Mouse (Mus musculus): ENCODE results near the gene Fgfr2.

Gene Fgfr2

DNA sequence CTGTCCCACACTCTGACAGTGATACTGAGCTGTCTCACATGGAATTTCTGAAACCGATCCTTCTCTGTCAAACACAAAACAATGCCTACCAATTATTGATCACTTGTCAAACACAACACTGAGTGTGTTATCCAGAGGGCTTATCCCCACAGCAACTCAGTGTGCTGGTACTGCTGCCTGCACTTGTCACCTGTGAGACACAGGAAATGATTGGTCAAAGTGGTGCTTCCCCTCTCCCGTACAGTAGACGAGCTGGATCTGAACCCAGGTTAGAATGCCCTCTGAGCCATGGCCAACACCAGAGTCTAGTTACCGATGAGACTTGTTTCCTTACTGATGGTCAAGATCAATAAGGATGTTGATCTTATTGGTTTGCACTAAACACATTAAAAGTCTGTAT is 2321.3 kb downstream of the Fgfr2 start:
- no peak for DNase-seq (ENCODE audit: low spot score)

DNA sequence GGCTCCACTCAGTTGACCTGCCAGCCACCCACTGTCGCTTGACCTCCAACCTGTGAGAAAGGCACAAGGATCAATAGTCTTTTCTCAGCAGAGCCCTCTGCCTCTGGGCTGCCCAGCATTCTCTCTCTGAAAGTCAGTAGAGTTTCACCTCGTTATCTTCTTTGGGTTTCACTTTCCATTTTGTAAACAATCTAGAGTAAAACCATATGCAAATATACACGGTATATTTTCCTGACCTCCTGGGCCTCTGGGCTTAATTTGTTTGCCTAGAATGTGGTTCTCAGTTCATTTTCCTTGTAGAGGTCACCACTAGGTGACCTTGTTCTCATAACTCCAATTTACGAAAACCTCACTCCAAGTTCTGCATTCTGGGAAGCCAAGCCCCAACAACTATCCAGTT is 2322.5 kb downstream of the Fgfr2 start:
- no peak for DNase-seq (ENCODE audit: low spot score)

DNA sequence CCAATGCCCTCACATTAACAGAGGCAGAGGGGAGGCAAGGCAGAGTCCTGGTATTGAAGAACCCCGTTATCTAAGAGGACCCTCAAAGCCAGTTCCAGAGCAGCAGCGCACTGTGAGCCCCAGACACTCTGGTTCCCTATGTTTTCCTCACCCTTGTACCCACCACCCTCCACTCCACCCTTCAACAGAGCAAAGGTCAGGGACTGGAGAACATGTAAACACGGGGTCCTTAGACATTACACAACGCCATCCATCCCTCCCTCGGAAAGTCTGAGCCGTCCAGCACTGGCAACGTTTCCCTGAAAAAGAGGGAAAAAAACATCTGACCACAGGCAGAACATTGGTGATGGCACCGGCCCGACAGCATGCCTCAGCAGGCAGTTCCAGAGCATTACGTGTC is 2323.7 kb downstream of the Fgfr2 start:
- DNase-seq (ENCODE audit: low spot score), result no peak

DNA sequence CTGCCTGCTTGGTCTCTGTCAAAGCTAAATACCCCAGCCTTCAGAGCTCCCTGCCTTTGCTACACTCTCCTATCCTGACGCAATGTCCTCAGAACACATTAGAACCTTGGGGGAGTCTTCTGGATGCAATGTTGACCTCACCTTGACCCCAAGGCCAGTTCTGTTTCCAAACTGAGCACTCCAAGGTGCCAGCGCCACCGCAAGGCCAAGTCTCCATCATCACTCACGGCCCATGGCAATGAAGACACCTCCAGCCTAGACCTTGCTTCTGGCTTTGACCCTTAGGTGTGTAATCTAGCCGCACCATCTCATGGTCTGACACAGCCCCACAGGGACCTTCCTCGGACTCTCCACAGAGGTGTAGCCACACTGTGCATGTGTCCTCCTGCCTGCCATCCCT is 2325.6 kb downstream of the Fgfr2 start:
- DNase-seq (ENCODE audit: low spot score), result no peak

DNA sequence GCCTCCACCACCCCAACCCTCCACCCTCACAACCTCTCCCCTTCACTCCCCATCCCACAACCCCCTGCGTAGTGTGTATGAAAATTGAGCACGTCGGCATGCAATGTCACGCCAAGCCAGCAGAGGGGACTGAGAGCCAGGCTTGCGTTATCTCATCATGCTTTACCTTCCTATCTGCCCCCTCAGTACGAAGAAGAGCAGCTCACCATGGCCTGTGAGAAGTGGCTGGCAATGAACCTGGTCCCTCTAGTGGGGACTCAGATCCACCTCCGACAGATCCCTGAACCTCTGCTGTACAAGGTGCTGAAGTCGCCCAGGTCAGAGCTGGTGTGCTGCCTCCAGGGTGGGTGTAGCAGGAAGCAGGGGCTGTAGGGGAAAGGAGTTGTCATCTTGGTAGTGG is 2326.4 kb downstream of the Fgfr2 start:
- DNase-seq (ENCODE audit: low spot score), result no peak

DNA sequence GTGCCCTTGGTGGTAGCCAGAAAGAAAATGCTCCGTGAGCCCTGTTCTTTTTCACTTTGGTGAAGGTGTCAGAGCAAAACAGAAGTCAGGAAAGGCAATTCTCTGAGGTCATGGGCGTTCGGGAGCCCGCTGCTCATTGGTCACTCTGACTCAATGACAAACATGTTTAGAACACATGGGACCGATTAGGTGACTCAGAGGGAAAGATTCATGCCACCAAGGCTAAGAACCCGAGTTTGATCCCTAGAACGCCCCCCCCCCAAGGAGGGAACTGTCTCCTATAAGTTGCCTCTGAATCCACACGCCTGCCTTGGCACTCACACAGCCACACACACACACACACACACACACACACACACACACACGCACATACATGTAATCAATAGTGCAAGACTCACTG is 2329.5 kb downstream of the Fgfr2 start:
- DNase-seq (ENCODE audit: low spot score), result no peak

DNA sequence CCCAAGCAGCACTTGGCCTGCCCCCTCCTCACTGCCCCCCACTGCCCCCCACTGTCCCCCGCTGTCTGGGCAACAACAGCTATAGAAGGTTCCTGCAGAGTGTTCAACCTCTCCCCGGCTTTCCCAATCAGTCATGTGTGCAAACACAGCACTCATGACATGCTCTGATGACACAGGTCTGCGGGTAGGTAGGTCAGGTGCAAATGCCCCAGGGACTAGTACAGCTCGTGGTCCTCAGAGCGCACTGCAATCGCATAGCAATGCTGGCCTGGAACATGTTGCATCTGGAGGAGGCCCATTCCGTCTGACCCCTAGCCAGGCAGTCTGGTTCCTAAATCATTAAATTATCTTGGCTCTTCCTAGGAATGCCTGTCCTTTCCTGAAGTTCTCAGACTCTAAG is 2333.7 kb downstream of the Fgfr2 start:
- DNase-seq (ENCODE audit: low spot score), result no peak

DNA sequence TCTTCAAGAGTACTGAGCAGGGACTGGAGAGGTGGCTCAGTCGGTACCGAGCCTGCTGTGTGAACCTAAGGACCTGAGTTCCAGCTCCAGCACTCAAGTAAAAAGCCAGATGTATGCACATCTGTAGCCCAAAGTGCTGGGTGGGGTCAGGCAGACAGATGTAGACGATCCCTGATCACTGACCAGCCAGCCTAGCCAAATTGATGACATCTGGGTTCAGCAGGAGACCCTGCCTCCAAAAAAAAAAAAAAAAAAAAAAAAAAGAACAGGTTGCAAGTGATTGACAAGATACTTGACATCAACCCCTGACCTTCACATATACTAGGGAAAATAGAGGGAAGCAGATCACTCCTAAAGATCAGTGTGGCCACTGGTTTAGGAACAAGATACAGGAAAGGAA is 2334.2 kb downstream of the Fgfr2 start:
- no peak for DNase-seq (ENCODE audit: low spot score)

DNA sequence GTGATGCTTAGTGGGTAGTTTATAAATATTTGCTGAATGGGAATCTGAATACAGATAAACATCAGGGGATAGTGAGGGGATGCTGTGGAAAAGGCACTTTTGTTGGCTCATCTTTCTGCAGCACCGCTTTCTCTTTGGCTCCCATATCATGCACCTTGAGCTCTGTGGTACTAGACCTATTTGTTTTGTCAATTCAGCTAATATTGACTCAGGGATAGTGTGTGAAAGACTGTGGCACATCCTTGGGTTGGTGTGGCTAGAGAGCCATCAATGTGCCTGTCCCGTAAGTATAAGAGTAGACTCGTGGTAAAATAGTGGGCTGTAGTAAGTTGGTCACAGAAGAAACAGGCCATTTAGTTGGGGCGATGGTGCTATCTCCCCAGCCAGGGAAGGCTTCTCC is 2335.6 kb downstream of the Fgfr2 start:
- no peak for DNase-seq (ENCODE audit: low spot score)

DNA sequence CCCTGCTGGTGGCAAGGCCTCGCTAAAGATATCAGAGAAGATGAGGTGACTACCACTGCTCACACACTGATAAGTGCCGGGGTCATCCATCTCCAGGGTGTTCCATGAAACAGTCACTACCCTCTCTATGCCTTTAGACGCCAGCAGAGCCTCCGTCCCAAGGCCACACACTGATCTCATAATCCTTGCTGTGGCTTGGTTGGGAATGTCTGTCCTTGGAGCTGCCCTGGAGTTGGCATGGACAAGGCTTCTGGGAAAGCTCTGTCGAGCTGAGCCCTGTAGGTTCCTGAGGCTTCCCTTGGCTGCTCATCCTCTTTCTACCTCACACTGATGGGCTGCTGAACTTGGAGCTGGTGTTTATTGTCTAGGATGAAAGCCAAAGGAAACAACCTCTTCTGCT is 2336.4 kb downstream of the Fgfr2 start:
- DNase-seq (ENCODE audit: low spot score), result no peak

DNA sequence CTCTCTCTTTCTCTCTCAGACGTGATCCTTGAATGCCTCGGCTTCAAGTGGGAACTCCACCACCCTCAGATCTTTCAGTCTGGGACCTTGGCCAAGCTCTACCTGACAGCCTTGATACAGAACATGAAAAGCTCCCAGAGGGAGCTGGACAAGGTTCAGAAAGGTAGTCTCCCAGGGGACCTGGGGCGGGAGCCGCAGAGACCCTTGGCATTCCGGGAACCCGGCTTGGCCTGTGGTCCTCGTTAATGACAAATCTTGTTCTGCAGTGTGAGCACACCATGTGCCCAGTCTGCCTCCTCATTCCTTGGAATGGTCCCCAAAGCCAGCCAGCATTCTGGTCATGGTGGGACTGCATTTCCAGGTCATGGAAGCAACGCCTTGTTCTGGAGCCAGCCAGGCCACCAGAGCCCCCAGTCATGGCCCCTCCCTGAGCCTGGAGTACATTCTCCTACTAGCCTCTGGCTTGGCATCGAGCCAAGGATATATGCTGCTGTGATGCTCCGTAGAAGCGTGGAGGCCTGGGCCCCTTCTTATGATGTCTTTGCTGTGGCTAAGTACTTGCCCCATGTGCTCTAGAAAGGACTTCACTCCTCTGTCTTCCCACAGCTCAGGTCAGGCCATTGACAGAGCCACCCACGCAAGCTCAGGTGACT is 2337.1 kb downstream of the Fgfr2 start:
- DNase-seq (ENCODE audit: low spot score), result no peak

DNA sequence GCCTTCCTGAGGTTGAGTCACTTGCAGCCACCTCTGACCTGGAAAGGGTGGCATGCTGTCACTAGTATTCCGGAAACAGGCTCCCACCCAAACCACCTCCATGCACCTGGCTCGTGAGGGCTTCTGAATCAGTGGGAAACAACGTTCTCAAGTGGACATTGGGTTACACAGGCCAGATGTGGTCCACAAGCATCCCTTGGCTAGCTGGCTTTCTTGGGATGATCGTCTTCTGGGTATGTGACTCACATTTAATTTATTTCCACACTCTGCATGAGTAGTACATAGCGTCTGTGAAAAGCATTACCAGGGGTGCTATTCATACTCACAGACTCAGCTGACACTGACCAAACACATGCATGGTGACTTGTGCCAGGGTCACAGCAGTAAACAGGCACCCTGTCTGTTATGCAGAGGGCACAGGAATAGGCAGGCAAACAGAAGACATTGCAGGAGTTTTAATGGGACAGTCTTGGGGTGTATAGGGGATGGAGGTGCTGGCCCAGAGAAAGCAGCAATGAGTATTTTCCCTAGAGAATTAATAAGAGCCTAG is 2340.6 kb downstream of the Fgfr2 start:
- no peak for DNase-seq (ENCODE audit: low spot score)

DNA sequence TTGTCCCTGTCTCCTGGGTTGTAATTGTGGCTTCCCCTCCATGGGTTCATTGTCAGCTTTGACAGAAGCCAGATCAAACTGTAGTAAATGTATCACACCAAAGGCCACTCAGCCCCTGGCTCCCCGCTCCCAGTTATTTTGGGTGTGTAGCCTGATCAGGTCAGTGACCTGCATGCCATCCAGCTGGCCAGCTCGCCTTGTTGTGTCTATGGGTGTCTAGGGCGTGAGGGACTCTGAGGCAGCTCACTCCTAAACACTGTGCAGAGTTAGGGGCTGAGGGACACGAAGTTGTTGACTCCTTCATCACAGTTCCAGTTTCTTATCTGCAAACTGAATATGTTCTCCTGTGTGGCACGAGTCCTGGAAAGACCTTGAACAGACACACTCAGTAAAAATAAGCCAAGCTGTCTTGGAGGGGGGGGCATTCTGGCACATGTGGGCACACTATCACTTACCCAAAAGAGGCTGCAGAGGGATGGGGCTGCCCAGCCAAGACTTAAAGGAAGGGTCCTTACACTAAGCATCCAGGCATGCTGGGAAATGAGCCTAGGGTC is 2342.2 kb downstream of the Fgfr2 start:
- no peak for DNase-seq (ENCODE audit: low spot score)

DNA sequence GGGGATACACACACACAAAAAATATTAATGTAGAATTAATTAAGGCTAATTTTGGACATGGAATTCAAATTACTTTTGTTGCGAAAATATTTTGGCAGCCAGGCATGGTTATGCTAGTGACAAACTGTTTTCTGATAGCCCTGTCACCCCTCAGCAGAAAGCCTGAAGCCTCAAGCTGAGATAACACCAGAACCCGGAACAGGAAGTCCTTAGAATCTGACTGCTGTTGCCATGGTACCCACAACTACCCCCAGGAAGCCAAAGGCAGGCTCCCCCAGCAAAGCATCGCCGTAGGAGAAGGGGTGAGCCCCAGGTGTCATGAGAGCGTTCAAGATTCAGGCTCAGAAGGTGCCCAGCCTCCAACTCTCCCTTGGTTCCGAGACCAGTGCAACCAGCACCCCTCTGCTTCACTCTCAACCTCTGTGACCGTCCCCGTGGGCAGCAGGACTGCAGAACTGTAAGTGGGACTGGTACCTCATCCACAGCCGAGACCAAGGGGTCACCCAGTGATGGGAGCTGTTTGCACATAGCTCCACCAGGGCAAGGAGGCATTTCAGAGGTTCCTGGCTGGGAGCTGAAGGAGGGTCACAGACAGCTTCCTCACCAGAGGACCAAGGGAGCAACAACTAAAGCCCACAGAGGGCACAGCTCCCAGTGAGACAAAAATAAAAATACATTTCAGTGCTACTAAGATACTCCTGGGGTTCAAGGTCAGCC is 2349.1 kb downstream of the Fgfr2 start, which contains the start of gene Btbd16:
Btbd16 (plus strand) TSS at position 156 of the 717 bp plus-strand sequence.
- DNase-seq (ENCODE audit: low spot score), result no peak

DNA sequence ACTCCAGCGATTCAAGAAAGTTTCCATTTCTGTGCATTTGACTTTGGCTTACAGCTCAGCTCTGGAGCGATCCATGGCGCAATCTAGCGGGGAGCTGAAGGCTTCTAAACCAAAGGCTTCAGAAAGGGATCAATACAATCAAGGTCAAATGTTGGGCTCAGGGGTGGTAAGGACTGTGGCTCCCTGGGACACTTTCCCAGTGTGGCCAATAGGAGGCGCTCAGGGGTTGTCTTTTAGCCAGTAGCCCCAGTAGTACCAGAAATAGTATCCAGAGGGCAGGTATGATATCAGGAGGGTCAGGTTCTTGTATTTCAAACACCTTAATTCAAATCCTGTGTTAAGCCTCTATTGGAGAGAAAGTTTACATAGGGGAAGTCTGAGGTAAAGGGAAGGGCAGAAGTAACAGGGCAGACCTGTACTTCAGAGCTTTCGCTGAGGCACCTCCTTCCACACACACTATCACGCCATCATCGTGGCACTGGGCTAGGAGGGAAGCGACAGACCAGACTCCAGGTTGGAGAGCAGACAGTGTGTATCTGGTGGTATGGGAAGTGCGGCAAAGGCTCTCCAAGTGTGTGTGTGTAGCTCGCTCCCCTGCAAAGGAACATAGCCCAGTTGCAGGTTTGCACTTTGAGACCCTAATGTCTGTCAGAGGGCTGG is 2349.8 kb downstream of the Fgfr2 start:
- no peak for DNase-seq (ENCODE audit: low spot score)

DNA sequence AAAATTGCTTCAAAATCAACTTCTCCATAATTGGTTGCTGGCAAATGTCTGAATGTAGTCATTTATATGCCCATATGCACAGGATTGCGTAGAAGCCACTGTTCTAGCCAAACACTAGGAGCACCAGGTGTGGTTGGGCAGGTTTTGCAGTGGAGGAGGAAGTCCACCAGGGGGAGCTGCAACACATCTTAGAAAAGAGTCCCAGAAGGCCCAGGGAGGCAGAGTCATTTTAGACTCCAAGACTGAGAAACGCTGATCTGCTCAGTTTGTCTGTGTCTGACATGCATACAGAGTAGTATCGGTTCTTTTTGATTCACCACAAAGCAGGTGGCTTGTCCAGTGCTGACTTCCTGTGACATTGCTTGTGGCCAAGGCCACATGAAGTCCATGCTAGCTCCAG is 2352.4 kb downstream of the Fgfr2 start:
- DNase-seq (ENCODE audit: low spot score), result peak; percentile 69

DNA sequence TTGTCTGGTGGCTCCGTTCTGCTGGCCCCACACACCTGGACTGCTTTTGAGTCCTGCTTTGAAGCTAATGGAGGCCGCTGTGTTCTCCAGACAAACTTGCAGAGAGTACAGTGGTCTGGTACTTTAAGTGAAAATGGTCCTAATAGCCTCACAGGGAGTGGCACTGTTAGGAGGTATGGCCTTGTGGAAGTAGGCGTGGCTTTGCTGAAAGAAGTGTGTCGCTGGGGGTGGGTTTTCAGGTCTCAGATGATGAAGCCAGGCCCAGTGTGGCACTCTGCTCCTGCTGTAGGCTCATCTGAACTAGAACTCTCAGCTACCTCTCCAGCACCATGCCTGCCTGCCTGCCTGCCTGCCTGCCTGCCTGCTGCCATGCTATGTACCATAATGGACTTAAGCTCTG is 2355.0 kb downstream of the Fgfr2 start:
- no peak for DNase-seq (ENCODE audit: low spot score)

DNA sequence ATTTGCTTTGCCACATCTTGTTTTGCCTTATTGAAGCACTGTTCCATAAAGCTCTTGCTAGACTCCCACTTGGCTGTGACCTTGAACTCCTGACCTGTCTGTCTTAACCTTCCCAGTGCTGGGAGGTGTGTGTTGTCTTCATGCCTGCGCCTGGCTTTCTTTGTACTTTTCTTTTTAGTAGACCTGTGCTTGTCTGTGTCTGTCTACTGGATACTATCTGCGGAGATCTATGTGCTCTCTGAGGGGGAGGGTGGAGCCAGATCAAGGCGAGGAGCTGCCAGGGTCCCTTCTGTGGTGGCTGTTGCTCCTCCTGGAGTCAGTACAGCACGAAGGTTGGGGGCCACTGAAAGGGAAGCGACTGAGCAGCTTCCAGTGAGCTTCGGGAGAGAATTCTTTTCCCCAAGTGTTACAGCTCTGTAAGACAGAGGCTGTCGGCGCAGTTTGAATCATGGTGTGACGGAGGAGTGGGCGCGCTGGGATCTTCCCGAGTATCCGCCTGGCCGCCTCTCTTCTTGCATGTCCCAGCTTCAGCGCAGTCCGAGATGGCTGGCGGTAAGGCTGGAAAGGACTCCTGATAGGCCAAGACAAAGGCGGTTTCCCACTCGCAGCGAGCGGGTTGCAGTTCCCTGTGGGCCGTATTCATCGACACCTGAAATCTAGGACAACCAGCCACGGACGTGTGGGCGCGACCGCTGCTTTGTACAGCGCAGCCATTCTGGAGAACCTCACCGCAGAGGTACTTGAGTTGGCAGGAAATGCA is 2356.6 kb downstream of the Fgfr2 start:
- DNase-seq (ENCODE audit: low spot score), result no peak

DNA sequence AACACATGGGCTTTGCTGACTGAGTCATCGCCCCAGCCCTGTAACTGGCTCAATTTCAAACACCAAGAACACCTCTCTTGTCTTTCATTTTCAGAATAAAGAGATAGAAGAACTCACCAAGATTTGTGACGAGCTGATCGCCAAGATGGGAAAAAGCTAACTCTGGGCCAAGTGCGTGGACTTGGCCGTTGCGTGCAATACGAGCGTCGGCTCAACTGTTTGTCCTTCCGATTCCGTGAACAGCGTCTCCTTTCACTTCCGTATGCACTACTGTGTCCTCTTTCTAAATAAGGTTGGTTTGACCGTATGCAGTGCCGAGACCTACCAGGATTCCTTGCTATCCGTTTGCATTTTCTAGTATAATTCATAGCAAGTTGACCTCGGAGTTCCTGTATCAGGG is 2359.0 kb downstream of the Fgfr2 start:
- DNase-seq (ENCODE audit: low spot score), result no peak

DNA sequence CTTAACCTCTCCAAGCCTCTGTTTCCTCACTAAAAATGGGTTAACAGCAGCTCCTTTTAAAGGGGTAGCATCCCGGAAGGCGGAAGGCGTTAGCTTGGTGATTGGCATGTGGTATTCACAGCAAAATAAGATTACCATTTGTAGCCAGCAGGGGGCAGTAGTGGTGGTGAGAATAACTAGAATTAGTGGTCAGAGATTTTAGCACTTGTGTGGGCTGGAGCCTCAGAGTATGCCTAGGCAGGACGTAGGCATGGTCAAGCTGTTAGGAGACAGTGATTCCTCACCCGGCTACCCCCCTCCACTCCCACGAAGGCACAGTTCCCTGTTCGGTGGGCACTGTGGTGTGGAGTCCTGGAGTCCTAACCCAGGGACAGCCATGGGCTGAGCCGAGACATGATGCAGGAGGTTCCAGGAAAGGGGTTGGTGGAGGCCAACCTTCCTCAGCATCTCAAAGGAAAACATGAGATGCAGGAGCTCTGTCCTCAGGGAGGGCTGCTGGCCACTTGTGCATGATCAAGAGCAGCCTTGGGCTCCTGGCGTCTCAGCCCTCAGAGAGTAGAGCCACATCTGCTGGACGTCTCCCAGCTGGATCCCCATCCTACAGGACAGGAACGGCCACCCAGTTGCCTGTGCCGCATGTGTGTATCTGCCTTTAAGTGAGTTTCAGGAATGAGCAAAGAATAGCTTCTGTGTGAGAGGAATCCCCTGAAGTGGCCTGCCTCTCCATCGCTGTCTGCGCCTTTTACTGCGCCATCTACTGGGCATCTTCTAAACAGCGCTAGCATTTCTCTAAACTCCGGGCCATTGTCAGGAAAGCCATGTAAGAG is 2360.9 kb downstream of the Fgfr2 start:
- DNase-seq (ENCODE audit: low spot score), result peak; percentile 33

DNA sequence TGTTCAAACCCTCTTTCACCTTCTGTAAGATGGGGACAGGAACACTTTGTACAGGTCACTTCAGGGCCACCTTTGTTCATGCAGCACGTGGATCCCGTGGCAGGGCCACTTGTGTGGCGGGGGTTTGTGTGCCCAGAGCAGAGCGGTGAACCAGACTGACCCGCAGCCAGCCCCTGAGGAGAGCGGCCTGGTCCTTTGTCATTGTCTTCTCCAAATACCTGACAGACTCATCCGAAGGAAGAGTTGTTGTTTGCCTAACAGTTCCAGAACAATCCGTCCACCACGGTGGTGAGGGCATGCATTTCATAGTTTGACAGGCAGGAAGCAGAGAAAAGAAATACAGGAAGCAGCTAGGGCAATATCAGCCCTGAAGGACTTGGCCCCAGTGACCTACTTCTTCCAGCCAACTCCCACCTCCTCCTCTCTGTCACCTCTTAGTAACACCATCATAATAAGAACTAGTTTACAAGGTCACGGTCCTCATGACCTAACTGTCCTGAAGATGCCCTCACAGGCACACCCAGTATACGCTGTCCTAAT is 2365.8 kb downstream of the Fgfr2 start:
- DNase-seq (ENCODE audit: low spot score), result no peak
